Mouse (Mus musculus): Measurements from ENCODE around the gene Glb1l2. TPM values are rescaled to one million over a fixed set of nuclear protein-coding genes. Genes with fewer than 3 reads are reported as not detected.

The Glb1l2 gene
- total RNA-seq, 2 experiments from 2014 or later, result 1.7 to 12.3 TPM

DNA sequence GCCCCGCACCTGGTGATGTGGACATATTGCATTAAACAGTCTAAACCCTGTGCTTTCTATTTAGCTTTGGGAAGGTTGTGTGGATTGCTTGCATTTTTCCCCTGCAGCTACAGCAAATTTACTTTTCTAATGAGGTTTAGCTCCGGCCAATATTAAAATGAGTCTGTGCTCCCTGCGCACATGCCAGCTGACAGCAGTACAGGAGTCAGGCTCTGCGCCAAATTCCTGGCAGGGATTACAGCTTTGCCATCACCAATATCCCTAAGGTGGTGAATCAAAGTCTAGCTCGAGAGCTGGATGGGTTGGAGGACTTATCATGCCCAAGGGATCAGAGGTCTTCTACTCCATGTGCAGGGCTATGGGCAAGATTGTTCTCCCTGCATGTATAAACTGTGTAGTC is 69.2 kb downstream of the Glb1l2 start:
- intact Hi-C loops (cut with DNase I; ENCODE audit: low total_unique reads), result no loop called here
- DNase-seq, result no peak

- no peak for DNase-seq
- intact Hi-C loops (cut with DNase I; ENCODE audit: low total_unique reads), result no loop called here
Observed at GRCm38 (mm10) chr9:26733986-26734385, 72.3 kb downstream of the Glb1l2 start.

- intact Hi-C loops (cut with DNase I; ENCODE audit: low total_unique reads), result no loop called here
- no peak for DNase-seq
Observed at GRCm38 (mm10) chr9:26733206-26733891, 72.9 kb downstream of the Glb1l2 start, which contains the start of gene B3gat1. Gene B3gat1 (plus strand): TSS chr9:26733728.

- DNase-seq, result no peak
- intact Hi-C loops (cut with DNase I; ENCODE audit: low total_unique reads), result no loop called here
Observed at GRCm38 (mm10) chr9:26728556-26728955, 77.7 kb downstream of the Glb1l2 start.

DNA sequence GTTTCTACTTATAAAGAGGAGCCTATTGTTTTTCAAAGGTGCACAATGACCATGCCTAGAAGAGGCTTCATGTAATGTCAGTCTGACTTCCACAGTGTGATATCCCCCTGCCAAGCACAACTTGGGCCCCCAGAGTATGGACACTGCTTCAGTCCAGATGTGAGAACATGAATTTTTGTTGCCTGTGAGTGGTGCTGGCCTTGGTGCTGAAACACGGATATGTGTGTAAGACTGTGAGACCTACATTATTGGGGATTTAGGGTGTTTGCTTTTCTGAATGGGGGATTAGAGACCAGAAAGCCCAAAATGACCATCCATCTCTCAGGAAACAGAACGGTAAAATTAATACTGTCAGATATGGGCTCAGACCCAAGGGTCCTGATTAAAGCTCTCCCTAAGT is 78.8 kb downstream of the Glb1l2 start:
- no peak for DNase-seq
- intact Hi-C loops (cut with DNase I; ENCODE audit: low total_unique reads), result no loop called here

DNA sequence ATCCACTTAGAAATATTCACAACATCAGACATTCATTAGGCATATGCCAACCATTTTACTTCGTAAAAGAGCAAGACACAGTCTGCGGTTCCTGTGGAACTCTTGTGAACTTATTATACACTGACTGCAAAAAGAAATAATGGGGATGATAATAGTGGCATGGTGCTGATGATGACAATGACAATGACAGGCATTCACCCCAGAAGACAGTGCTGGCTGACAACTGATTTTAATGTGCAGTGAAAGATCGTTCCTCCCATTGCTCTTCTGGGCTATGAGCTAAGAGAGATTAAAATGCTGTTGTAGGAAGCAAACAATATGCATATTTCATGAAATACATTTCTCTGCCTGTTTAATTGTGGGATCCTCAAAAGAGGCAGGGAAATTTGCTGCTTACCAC is 80.6 kb downstream of the Glb1l2 start:
- intact Hi-C loops (cut with DNase I; ENCODE audit: low total_unique reads), result no loop called here
- no peak for DNase-seq

- intact Hi-C loops (cut with DNase I; ENCODE audit: low total_unique reads), result no loop called here
- no peak for DNase-seq
Observed at GRCm38 (mm10) chr9:26721771-26722170, 84.5 kb downstream of the Glb1l2 start.

DNA sequence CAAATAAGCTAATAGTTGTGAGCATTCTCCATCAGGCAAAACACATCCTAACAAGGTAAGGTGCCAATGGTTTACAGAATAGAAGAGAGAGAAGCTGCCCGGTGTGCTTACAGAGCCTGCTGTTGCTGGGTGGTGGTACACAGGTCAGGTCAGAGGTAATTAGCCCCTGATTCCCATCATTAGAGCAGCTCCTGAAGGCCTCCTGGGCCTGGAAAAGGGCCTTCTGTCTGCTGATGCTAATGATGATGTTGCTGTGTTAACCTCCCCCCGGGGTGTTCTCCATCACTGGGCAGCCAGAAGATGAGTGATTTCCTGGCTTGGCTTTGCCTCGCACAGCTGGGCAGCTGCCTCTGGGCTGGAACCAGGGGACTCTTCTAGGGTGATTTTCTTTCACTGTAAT is 87.9 kb downstream of the Glb1l2 start:
- no peak for DNase-seq
- intact Hi-C loops (cut with DNase I; ENCODE audit: low total_unique reads), result no loop called here

Other genes with a start within 250 kb of the Glb1l2 start
- gene B3gat1, start 72.7 kb downstream of the Glb1l2 start, total RNA-seq (2021), result 1 to 10 TPM; 1.7 to 2.0 TPM
- not detected for gene Glb1l3, start 54.4 kb upstream of the Glb1l2 start, total RNA-seq (2021)
- not detected for gene Gm1110, start 116.6 kb upstream of the Glb1l2 start, total RNA-seq (2021)
- gene Acad8, start 193.1 kb upstream of the Glb1l2 start, total RNA-seq (2021), result 10 to 100 TPM; 27.7 to 32.1 TPM
- 10 to 100 TPM; 24.1 to 28.4 TPM for gene Thyn1, start 193.2 kb upstream of the Glb1l2 start, total RNA-seq (2021)
- gene Vps26b, start 223.6 kb upstream of the Glb1l2 start, total RNA-seq (2021), result 10 to 100 TPM; 28.1 to 28.4 TPM
- gene Ncapd3, start 223.7 kb upstream of the Glb1l2 start, total RNA-seq (2021), result 1 to 10 TPM; 5.1 to 6.8 TPM

Data from gastrocnemius, postnatal 14 days (tissue).